Mouse (Mus musculus) kidney, embryonic 16.5 days (tissue): ENCODE data around the gene Wfikkn2. TPM values are rescaled to one million over a fixed set of nuclear protein-coding genes. Genes with fewer than 3 reads are reported as not detected.
A peak's percentile ranks its signal among the peaks of the same experiment; 100 is the strongest.

Experiments used
- ATAC-seq: fragments of 200-750 bp; cut with Nextera tagmentation; 2 replicates; pipeline ENCODE4 v1.8.0; 2017; ENCODE audit warnings: moderate TSS enrichment; ENCODE audit not compliant: low FRiP score, low TSS enrichment
- H3K27ac ChIP-seq: fragments of 300-500 bp; sonication (generic); 2 replicates; pipeline ENCODE4 v1.5.1; 2014; ENCODE audit warnings: low read length
- H3K27me3 ChIP-seq: fragments of 300-500 bp; sonication (generic); 2 replicates; pipeline ENCODE4 v1.6.1; 2014; ENCODE audit warnings: low read length, control low read depth, mixed read lengths; ENCODE audit not compliant: insufficient read depth
- H3K36me3 ChIP-seq: fragments of 300-500 bp; sonication (generic); 2 replicates; pipeline ENCODE4 v1.6.1; 2014; ENCODE audit warnings: low read length, control low read depth, mixed read lengths; ENCODE audit not compliant: insufficient read depth
- H3K4me1 ChIP-seq: fragments of 300-500 bp; sonication (generic); 2 replicates; pipeline ENCODE4 v1.6.1; 2014; ENCODE audit warnings: low read length, control low read depth, mixed read lengths; ENCODE audit not compliant: insufficient read depth
- H3K4me2 ChIP-seq: fragments of 300-500 bp; sonication (generic); replicated peaks from 2 replicates; pipeline ENCODE4 v1.6.1; 2014; ENCODE audit warnings: low read depth, low read length
- H3K4me3 ChIP-seq: fragments of 300-500 bp; sonication (generic); 2 replicates; pipeline ENCODE4 v1.5.1; 2014; ENCODE audit warnings: mild to moderate bottlenecking, low read length
- H3K9ac ChIP-seq: fragments of 300-500 bp; sonication (generic); replicated peaks from 2 replicates; pipeline ENCODE4 v1.6.1; 2014; ENCODE audit warnings: low read length
- H3K9me3 ChIP-seq: fragments of 300-500 bp; sonication (generic); 2 replicates; pipeline ENCODE4 v1.6.1; 2016; ENCODE audit warnings: low read length, control low read depth
- WGBS: fragments of 180-500 bp; shearing (Covaris S2); extraction: QIAGEN DNeasy Blood & Tissue Kit; methylation state at CpG from one replicate; pipeline ENCODE4 v1.1.7; 2014; 5-methylcytosine and 5-hydroxymethylcytosine counted together
- polyA plus RNA-seq: library from polyadenylated mRNA; unstranded; fragments of >200 nt; fragmentation: Nextera tagmentation; extraction: Ambion mirVana; gene quantifications from 2 replicates; pipeline ENCODE4 v1.2.1, GENCODE M21; 2015

Gene Wfikkn2
- polyA plus RNA-seq, 1 experiment from 2014 or later = 2.2 TPM

GRCm38 (mm10) chr11:94212997-94213396 lies 32.8 kb downstream of the Wfikkn2 start:
- Histone ChIP-seq H3K9me3 (no peaks in the 10 kb centered on the region), H3K4me2 (peak overlapping the region; percentile 58), H3K36me3 (peaks cover 11% of the 10 kb centered on the region; the same call in 1 of the 2 replicates), H3K9ac (0 out of 2 replicates have a peak overlapping the region, but pooled peaks have one; percentile 35), H3K4me1 (peaks cover 16% of the 10 kb centered on the region), H3K27me3 (no peaks in the 10 kb centered on the region), H3K27ac (no peak overlapping the region), H3K4me3 (peak overlapping the region; percentile 79)
- WGBS = 37% methylated on average over 4 of the region's 4 CpGs
- ATAC-seq = no peak

GRCm38 (mm10) chr11:94212489-94212836 lies 33.3 kb downstream of the Wfikkn2 start:
- Histone ChIP-seq H3K27ac (peak overlapping the region; percentile 99), H3K4me2 (peak overlapping the region; percentile 58), H3K9ac (peak overlapping the region; percentile 90), H3K4me3 (peak overlapping the region; percentile 79), H3K9me3 (no peaks in the 10 kb centered on the region), H3K36me3 (peaks cover 11% of the 10 kb centered on the region; the same call in 1 of the 2 replicates), H3K27me3 (no peaks in the 10 kb centered on the region), H3K4me1 (peaks cover 16% of the 10 kb centered on the region)
- WGBS = 1% methylated on average over 7 of the region's 7 CpGs
- ATAC-seq = no peak

GRCm38 (mm10) chr11:94211651-94212488 lies 33.9 kb downstream of the Wfikkn2 start:
- Histone ChIP-seq H3K9ac (peak overlapping the region; percentile 90), H3K27ac (peak overlapping the region; percentile 99), H3K4me2 (peak overlapping the region; percentile 58), H3K4me3 (peak overlapping the region; percentile 79), H3K27me3 (no peaks in the 10 kb centered on the region), H3K4me1 (peaks cover 16% of the 10 kb centered on the region), H3K36me3 (peaks cover 11% of the 10 kb centered on the region; the same call in 1 of the 2 replicates), H3K9me3 (no peaks in the 10 kb centered on the region)
- ATAC-seq = peak; percentile 33
- under 1% methylated on average over 48 of the region's 61 CpGs for WGBS

- H3K4me1 ChIP-seq = peaks cover 16% of the 10 kb centered on the region
- peak; percentile 98 for ATAC-seq
- peak within 1 kb of the TSS; percentile 79 for H3K4me3 ChIP-seq
- peak within 1 kb of the TSS; percentile 92 for H3K4me2 ChIP-seq
- H3K27me3 ChIP-seq = no peaks in the 10 kb centered on the region
- no peaks in the 10 kb centered on the region for H3K9me3 ChIP-seq
- H3K36me3 ChIP-seq = peaks cover 11% of the 10 kb centered on the region; the same call in 1 of the 2 replicates
- 0% methylated on average over 36 of the region's 55 CpGs for WGBS
- peak within 1 kb of the TSS; percentile 90 for H3K9ac ChIP-seq
- peak within 1 kb of the TSS; percentile 99 for H3K27ac ChIP-seq
Observed at GRCm38 (mm10) chr11:94211124-94211603, 34.6 kb downstream of the Wfikkn2 start, which contains the start of gene Tob1. Tob1 (plus strand) TSS chr11:94211454.

GRCm38 (mm10) chr11:94210191-94211086 lies 35.4 kb downstream of the Wfikkn2 start:
- Histone ChIP-seq H3K36me3 (peaks cover 11% of the 10 kb centered on the region; the same call in 1 of the 2 replicates), H3K27me3 (no peaks in the 10 kb centered on the region), H3K27ac (peak overlapping the region; percentile 99), H3K9ac (peak overlapping the region; percentile 75), H3K4me3 (peak overlapping the region; percentile 63), H3K4me2 (peak overlapping the region; percentile 92), H3K4me1 (peaks cover 16% of the 10 kb centered on the region), H3K9me3 (no peaks in the 10 kb centered on the region)
- under 1% methylated on average over 50 of the region's 56 CpGs for WGBS
- ATAC-seq = peak; percentile 88

GRCm38 (mm10) chr11:94209695-94210131 lies 36.1 kb downstream of the Wfikkn2 start:
- peaks cover 16% of the 10 kb centered on the region for H3K4me1 ChIP-seq
- peak overlapping the region; percentile 54 for H3K4me3 ChIP-seq
- H3K9me3 ChIP-seq = no peaks in the 10 kb centered on the region
- ATAC-seq = no peak
- peak overlapping the region; percentile 81 for H3K9ac ChIP-seq
- H3K36me3 ChIP-seq = peaks cover 11% of the 10 kb centered on the region; the same call in 1 of the 2 replicates
- no peaks in the 10 kb centered on the region for H3K27me3 ChIP-seq
- peak overlapping the region; percentile 92 for H3K4me2 ChIP-seq
- WGBS = 1% methylated on average over 14 of the region's 14 CpGs
- H3K27ac ChIP-seq = peak overlapping the region; percentile 99

GRCm38 (mm10) chr11:94208811-94209675 lies 36.8 kb downstream of the Wfikkn2 start:
- Histone ChIP-seq H3K9me3 (no peaks in the 10 kb centered on the region), H3K9ac (no peak overlapping the region), H3K27ac (peak overlapping the region; percentile 99; the same call in 1 of the 2 replicates), H3K4me1 (peaks cover 11% of the 10 kb centered on the region), H3K4me3 (no peak overlapping the region; the same call in 1 of the 2 replicates), H3K27me3 (no peaks in the 10 kb centered on the region), H3K4me2 (peak overlapping the region; percentile 92), H3K36me3 (peaks cover 5% of the 10 kb centered on the region; the same call in 1 of the 2 replicates)
- 35% methylated on average over 8 of the region's 8 CpGs for WGBS
- no peak for ATAC-seq

GRCm38 (mm10) chr11:94206398-94207114 lies 39.2 kb downstream of the Wfikkn2 start:
- Histone ChIP-seq H3K27me3 (no peaks in the 10 kb centered on the region), H3K27ac (no peak overlapping the region), H3K4me3 (no peak overlapping the region), H3K4me1 (no peaks in the 10 kb centered on the region), H3K4me2 (no peak overlapping the region), H3K36me3 (no peaks in the 10 kb centered on the region), H3K9me3 (no peaks in the 10 kb centered on the region), H3K9ac (no peak overlapping the region)
- WGBS = 87% methylated on average over 10 of the region's 10 CpGs
- no peak for ATAC-seq
